In the genomic region with DNA sequence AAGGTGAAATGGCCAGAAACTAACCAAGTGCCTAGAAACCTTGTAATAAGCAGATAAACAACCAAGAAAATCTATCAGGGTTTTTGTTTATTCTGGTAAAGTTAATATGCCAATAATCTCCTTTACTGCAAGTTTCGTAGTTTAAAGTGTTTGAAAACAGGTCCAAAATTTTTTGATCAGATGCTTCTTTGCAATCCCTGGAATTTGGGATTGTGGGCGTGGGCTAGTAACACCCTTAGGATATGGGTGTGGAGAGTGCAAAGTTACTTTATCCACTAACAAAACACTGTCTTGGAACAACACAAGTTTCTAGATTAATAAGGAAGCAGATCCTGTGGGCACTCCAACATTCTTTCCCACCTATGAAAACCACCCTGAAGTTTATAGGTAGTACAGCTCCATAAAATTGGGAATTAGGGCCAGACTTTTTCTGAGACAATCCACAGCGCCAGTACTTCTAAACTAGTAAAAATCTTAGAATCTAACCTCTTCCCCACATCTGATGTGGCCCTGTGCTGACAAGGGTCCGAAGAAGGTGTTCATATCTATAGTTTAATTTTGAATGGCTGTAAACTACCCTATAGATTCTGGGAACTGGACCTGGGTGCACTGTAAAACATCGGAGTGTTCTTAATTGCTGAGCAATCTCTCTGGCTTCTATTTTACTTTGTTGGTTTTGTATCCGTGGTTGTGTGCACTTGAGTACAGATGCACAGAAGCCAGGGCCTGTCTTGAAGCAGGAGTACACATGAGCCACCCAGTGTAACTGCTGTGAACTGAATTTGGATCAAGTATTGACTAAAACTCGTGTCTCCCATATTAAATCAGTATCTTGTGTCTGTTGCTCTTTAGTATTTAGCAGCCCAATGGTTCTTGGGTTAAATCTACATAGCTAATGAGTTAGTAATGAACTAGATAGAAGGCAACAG, we compare ENCODE assay signal across 8 mouse cellular contexts. TPM values are rescaled to one million over a fixed set of nuclear protein-coding genes. Genes with fewer than 3 reads are reported as not detected.
DNase-seq lines count a peak whose midpoint lies in the region; ATAC-seq and TF ChIP-seq lines count a peak whose summit lies in the region.

No protein-coding gene starts in this region.

- TF ChIP-seq RAD21 in CH12.LX (IDR thresholded peaks at IDR 0.05; ENCODE audit: low read depth, low read length): no peak

- H3K79me2 ChIP-seq in CH12.LX (replicated peaks; ENCODE audit: control insufficient read depth, extremely low read depth, insufficient read depth, poor library complexity, severe bottlenecking): peaks cover 76% of the 10 kb centered on the region

- in situ Hi-C loops in CH12.LX (cut with MboI; ENCODE audit: low pct_ligation_motif_present, low pct_unique_long_range_greater_than_20kb, low sequenced_read_pairs): loop anchor here (5.0 kb wide), 1 partner anchor 40 kb away; no protein-coding TSS in a partner anchor

- H3K9me3 ChIP-seq in CH12.LX (replicated peaks; ENCODE audit: low read length): no peaks in the 10 kb centered on the region
- H3K9me3 ChIP-seq in forebrain, embryonic 15.5 days: no peaks in the 10 kb centered on the region
- H3K9me3 ChIP-seq in liver, embryonic 14.5 days (ENCODE audit: control insufficient read depth, low read length): no peaks in the 10 kb centered on the region

- no peak for DNase-seq in cerebellum, adult 2 months
- no peak for DNase-seq in cerebellum, postnatal 36 days
- peak; percentile 42 for DNase-seq in CH12.LX (ENCODE audit: extremely low read depth)
- DNase-seq in liver, embryonic 14.5 days (ENCODE audit: low read depth in 3 of 3, low spot score in 3 of 3): no peak
- DNase-seq in right cerebral cortex, adult 2 months (ENCODE audit: low spot score in 2 of 2): no peak
- no peak for DNase-seq in left cerebral cortex, adult 18-20 months (ENCODE audit: low spot score in 2 of 2)
- no peak for DNase-seq in left cerebral cortex, postnatal 36 days (ENCODE audit: low spot score in 2 of 2)

- H3K27ac ChIP-seq in cerebellum, adult 2 months (ENCODE audit: insufficient read depth, low read length): no peak overlapping the region
- H3K27ac ChIP-seq in CH12.LX (ENCODE audit: insufficient read depth, low read depth): no peak overlapping the region
- H3K27ac ChIP-seq in forebrain, embryonic 15.5 days (replicated peaks): peak overlapping the region; percentile 89; the same call in 1 of the 2 replicates
- peak overlapping the region; percentile 73 for H3K27ac ChIP-seq in liver, embryonic 14.5 days

- H3K4me3 ChIP-seq in cerebellum, adult 2 months (replicated peaks; ENCODE audit: insufficient read depth, low read depth, low read length): peak overlapping the region; percentile 77
- H3K4me3 ChIP-seq in CH12.LX (replicated peaks in 1 of 3; ENCODE audit: low read depth in 2 of 3, low read length in 2 of 3, poor library complexity in 1 of 3): peak overlapping the region; percentile 71 to 97 (median 72)
- peak overlapping the region; percentile 67 for H3K4me3 ChIP-seq in forebrain, embryonic 15.5 days
- peak overlapping the region; percentile 88 to 89 for H3K4me3 ChIP-seq in liver, embryonic 14.5 days (ENCODE audit: insufficient read depth in 1 of 2, low read depth in 2 of 2, low read length in 2 of 2)

- intact Hi-C loops in left cerebral cortex, postnatal 36 days (cut with DNase I): no loop called here

- peak overlapping the region; percentile 62 for H3K9ac ChIP-seq in CH12.LX (ENCODE audit: insufficient read depth, low read depth)
- peak overlapping the region; percentile 64 for H3K9ac ChIP-seq in forebrain, embryonic 15.5 days (replicated peaks)
- peak overlapping the region; percentile 89 for H3K9ac ChIP-seq in liver, embryonic 14.5 days (replicated peaks)

- 13% methylated on average over 7 of the region's 7 CpGs for WGBS in cerebellum, adult 2 months
- WGBS in forebrain, embryonic 15.5 days: 17% methylated on average over 7 of the region's 7 CpGs
- 5% methylated on average over 7 of the region's 7 CpGs for WGBS in liver, embryonic 14.5 days (ENCODE audit: insufficient replicate concordance)

- dilution Hi-C loops in CH12.LX (cut with MboI; ENCODE audit: extremely low pct_ligation_motif_present, extremely low pct_unique_long_range_greater_than_20kb, low sequenced_read_pairs): no loop called here

- TF ChIP-seq POLR2A in cerebellum, adult 2 months (IDR thresholded peaks at IDR 0.05; ENCODE audit: borderline replicate concordance, insufficient read depth, low read length): no peak
- no peak for TF ChIP-seq POLR2A in CH12.LX (IDR thresholded peaks at IDR 0.05; ENCODE audit: low read depth, low read length)

- H3K36me3 ChIP-seq in CH12.LX (replicated peaks in 1 of 2; ENCODE audit: control insufficient read depth in 1 of 2, insufficient read depth in 1 of 2, low read length in 1 of 2): peaks cover 12 to 43% of the 10 kb centered on the region in 2 experiments
- peaks cover 9% of the 10 kb centered on the region for H3K36me3 ChIP-seq in forebrain, embryonic 15.5 days
- peaks cover 36% of the 10 kb centered on the region for H3K36me3 ChIP-seq in liver, embryonic 14.5 days (replicated peaks; ENCODE audit: control insufficient read depth, insufficient read depth, low read depth)

- H3K4me2 ChIP-seq in CH12.LX (ENCODE audit: insufficient read depth, low read depth, poor library complexity, severe bottlenecking): peak overlapping the region; percentile 96
- peak overlapping the region; percentile 81 for H3K4me2 ChIP-seq in forebrain, embryonic 15.5 days (replicated peaks)
- peak overlapping the region; percentile 91 for H3K4me2 ChIP-seq in liver, embryonic 14.5 days (ENCODE audit: low read depth)

- no peak for ATAC-seq in forebrain, embryonic 15.5 days (replicated peaks)
- no peak for ATAC-seq in liver, embryonic 14.5 days (ENCODE audit: insufficient read depth)

- TF ChIP-seq EP300 in CH12.LX (IDR thresholded peaks at IDR 0.05; ENCODE audit: low read length): no peak
- TF ChIP-seq EP300 in liver, embryonic 14.5 days (IDR thresholded peaks at IDR 0.05; ENCODE audit: low read depth): no peak

- H3K4me1 ChIP-seq in cerebellum, adult 2 months (ENCODE audit: control insufficient read depth, insufficient read depth, low read length): no peaks in the 10 kb centered on the region
- H3K4me1 ChIP-seq in CH12.LX (ENCODE audit: control insufficient read depth in 1 of 2, insufficient read depth in 2 of 2): peaks cover 6 to 50% of the 10 kb centered on the region in 2 experiments; a peak in 3 of 4 replicates
- H3K4me1 ChIP-seq in forebrain, embryonic 15.5 days: peaks cover 34% of the 10 kb centered on the region
- H3K4me1 ChIP-seq in liver, embryonic 14.5 days (replicated peaks; ENCODE audit: control insufficient read depth in 2 of 2, insufficient read depth in 2 of 2, low read length in 1 of 2): peaks cover 11 to 27% of the 10 kb centered on the region in 2 experiments

- no peak for TF ChIP-seq CTCF in cerebellum, adult 2 months (IDR thresholded peaks at IDR 0.05; ENCODE audit: borderline replicate concordance, insufficient read depth, low read depth, low read length)
- no peak for TF ChIP-seq CTCF in CH12.LX (conservative IDR thresholded peaks at IDR 0.05 in 1 of 2, IDR thresholded peaks at IDR 0.05 in 1 of 2; ENCODE audit: low read depth in 2 of 2, low read length in 2 of 2)
- no peak for TF ChIP-seq CTCF in liver, embryonic 14.5 days (IDR thresholded peaks at IDR 0.05; ENCODE audit: low read depth)

- no peaks in the 10 kb centered on the region for H3K27me3 ChIP-seq in cerebellum, adult 2 months (ENCODE audit: control insufficient read depth, insufficient read depth, low read length)
- no peaks in the 10 kb centered on the region for H3K27me3 ChIP-seq in CH12.LX (replicated peaks)
- H3K27me3 ChIP-seq in forebrain, embryonic 15.5 days: no peaks in the 10 kb centered on the region
- H3K27me3 ChIP-seq in liver, embryonic 14.5 days (ENCODE audit: control insufficient read depth, insufficient read depth, low read length): no peaks in the 10 kb centered on the region

RNA-seq across cellular contexts. Expression of a gene that starts 1.0 kb away (rescaled TPM):
- polyA plus RNA-seq in cerebellum, adult 2 months (2012; rRNA removed): 7.9 and 8.6 TPM in 2 replicates
- total RNA-seq in CH12.LX (2012; rRNA removed): 65.8 and 88.2 TPM in 2 replicates
- 156 and 162 TPM in 2 replicates for total RNA-seq in CH12.LX (2014; rRNA removed)
- polyA plus RNA-seq in CH12.LX (2012; ENCODE audit: insufficient read length, low read depth): 118 and 125 TPM in 2 replicates
- 14.6 and 16.5 TPM in 2 replicates for polyA plus RNA-seq in forebrain, embryonic 15.5 days (2015; fragmentation: Nextera tagmentation; extraction: Ambion mirVana)
- polyA plus RNA-seq in liver, embryonic 14.5 days (2012; rRNA removed): 9.7 and 15.3 TPM in 2 replicates
- polyA plus RNA-seq in liver, embryonic 14.5 days (2014; fragmentation: Nextera tagmentation; extraction: Ambion mirVana): 29.2 and 32.6 TPM in 2 replicates
- total RNA-seq in left cerebral cortex, adult 18-20 months (2021): 10 to 100 TPM; 20.1 to 20.9 TPM
- 10 to 100 TPM; 17.3 to 18.7 TPM for total RNA-seq in left cerebral cortex, postnatal 36 days (2021)

RNA-seq across cellular contexts. Expression of a gene that starts 1.3 kb away (rescaled TPM):
- 95.0 and 101 TPM in 2 replicates for polyA plus RNA-seq in cerebellum, adult 2 months (2012; rRNA removed)
- total RNA-seq in CH12.LX (2012; rRNA removed) (274 and 275 TPM in 2 replicates), CH12.LX (2014; rRNA removed) (440 and 496 TPM in 2 replicates)
- polyA plus RNA-seq in CH12.LX (2012; ENCODE audit: insufficient read length, low read depth): 259 and 322 TPM in 2 replicates
- 220 and 224 TPM in 2 replicates for polyA plus RNA-seq in forebrain, embryonic 15.5 days (2015; fragmentation: Nextera tagmentation; extraction: Ambion mirVana)
- polyA plus RNA-seq in liver, embryonic 14.5 days (2012; rRNA removed): 51.6 and 78.7 TPM in 2 replicates
- polyA plus RNA-seq in liver, embryonic 14.5 days (2014; fragmentation: Nextera tagmentation; extraction: Ambion mirVana): 172 and 185 TPM in 2 replicates
- 10 to 100 TPM; 94.1 to 94.2 TPM for total RNA-seq in left cerebral cortex, adult 18-20 months (2021)
- total RNA-seq in left cerebral cortex, postnatal 36 days (2021): 10 to 100 TPM; 87.8 to 95.7 TPM

RNA-seq across cellular contexts. Expression of a gene that starts 22.1 kb away (rescaled TPM):
- 62.0 and 66.2 TPM in 2 replicates for polyA plus RNA-seq in cerebellum, adult 2 months (2012; rRNA removed)
- total RNA-seq in CH12.LX (2012; rRNA removed): 73.6 and 77.4 TPM in 2 replicates
- 85.2 and 88.9 TPM in 2 replicates for total RNA-seq in CH12.LX (2014; rRNA removed)
- polyA plus RNA-seq in CH12.LX (2012; ENCODE audit: insufficient read length, low read depth): 148 and 171 TPM in 2 replicates
- 79.0 and 81.3 TPM in 2 replicates for polyA plus RNA-seq in forebrain, embryonic 15.5 days (2015; fragmentation: Nextera tagmentation; extraction: Ambion mirVana)
- 23.7 and 32.3 TPM in 2 replicates for polyA plus RNA-seq in liver, embryonic 14.5 days (2012; rRNA removed)
- 44.8 and 45.5 TPM in 2 replicates for polyA plus RNA-seq in liver, embryonic 14.5 days (2014; fragmentation: Nextera tagmentation; extraction: Ambion mirVana)
- total RNA-seq in left cerebral cortex, adult 18-20 months (2021): 100 to 1,000 TPM in 1 of 2 experiments, 10 to 100 TPM in 1; 93.8 to 100 TPM
- total RNA-seq in left cerebral cortex, postnatal 36 days (2021): 100 to 1,000 TPM in 1 of 2 experiments, 10 to 100 TPM in 1; 95.5 to 105 TPM

RNA-seq across cellular contexts. Expression of a gene that starts 47.1 kb away (rescaled TPM):
- polyA plus RNA-seq in cerebellum, adult 2 months (2012; rRNA removed): 19.9 and 20.9 TPM in 2 replicates
- total RNA-seq in CH12.LX (2012; rRNA removed) (18.4 and 20.9 TPM in 2 replicates), CH12.LX (2014; rRNA removed) (21.4 and 24.2 TPM in 2 replicates)
- polyA plus RNA-seq in CH12.LX (2012; ENCODE audit: insufficient read length, low read depth): 20.5 and 21.0 TPM in 2 replicates
- 25.6 and 27.5 TPM in 2 replicates for polyA plus RNA-seq in forebrain, embryonic 15.5 days (2015; fragmentation: Nextera tagmentation; extraction: Ambion mirVana)
- 4.4 and 6.7 TPM in 2 replicates for polyA plus RNA-seq in liver, embryonic 14.5 days (2012; rRNA removed)
- polyA plus RNA-seq in liver, embryonic 14.5 days (2014; fragmentation: Nextera tagmentation; extraction: Ambion mirVana): 5.2 and 5.3 TPM in 2 replicates
- 10 to 100 TPM; 21.2 to 22.0 TPM for total RNA-seq in left cerebral cortex, adult 18-20 months (2021)
- total RNA-seq in left cerebral cortex, postnatal 36 days (2021): 10 to 100 TPM; 22.8 to 25.0 TPM

RNA-seq across cellular contexts. Expression of a gene that starts 51.5 kb away (rescaled TPM):
- polyA plus RNA-seq in cerebellum, adult 2 months (2012; rRNA removed): 0.25 TPM in 1 of 2 replicates, not detected in the other
- total RNA-seq in CH12.LX (2012; rRNA removed) (0.38 TPM in 1 of 2 replicates, not detected in the other), CH12.LX (2014; rRNA removed) (1.4 TPM in 1 of 2 replicates, not detected in the other)
- 2.2 and 2.6 TPM in 2 replicates for polyA plus RNA-seq in CH12.LX (2012; ENCODE audit: insufficient read length, low read depth)
- polyA plus RNA-seq in forebrain, embryonic 15.5 days (2015; fragmentation: Nextera tagmentation; extraction: Ambion mirVana): not detected in 2 replicates
- polyA plus RNA-seq in liver, embryonic 14.5 days (2012; rRNA removed): 0.38 and 0.40 TPM in 2 replicates
- polyA plus RNA-seq in liver, embryonic 14.5 days (2014; fragmentation: Nextera tagmentation; extraction: Ambion mirVana): not detected in 2 replicates
- not detected for total RNA-seq in left cerebral cortex, adult 18-20 months (2021)
- total RNA-seq in left cerebral cortex, postnatal 36 days (2021): not detected

Comparison
In these comparisons a context has a peak if more than half of its experiments do, and no peak if none do; other contexts are left out.
1. H3K27ac ChIP-seq: peak in forebrain, embryonic 15.5 days (single experiment) and liver, embryonic 14.5 days (single experiment); none in cerebellum, adult 2 months (single experiment) and CH12.LX (single experiment).
2. Peak in every context shown above with its lines, with median percentiles within 50 percentile points of each other: H3K4me3 ChIP-seq, H3K4me2 ChIP-seq and H3K9ac ChIP-seq.